Mouse (Mus musculus) E14TG2a.4 (cell line): ENCODE measurements at regions not wholly inside any gene's neighbourhood (a gene's known extent, or its start where the extent isn't known, plus 50 kb on each side); places are given as distances from the start of the nearest gene placed in this dataset.

Experiments used
- CTCF ChIP-seq: conservative IDR thresholded peaks from 2 replicates; pipeline ENCODE4 v1.5.1; 2014; ENCODE audit warnings: low read length
- NANOG ChIP-seq: IDR thresholded peaks from 2 replicates; pipeline ENCODE4 v1.6.1; 2014; ENCODE audit warnings: borderline replicate concordance, low read length, mixed read lengths
- POU5F1 ChIP-seq: IDR thresholded peaks from 2 replicates; pipeline ENCODE4 v1.6.1; 2014; ENCODE audit warnings: low read length, borderline replicate concordance

DNA sequence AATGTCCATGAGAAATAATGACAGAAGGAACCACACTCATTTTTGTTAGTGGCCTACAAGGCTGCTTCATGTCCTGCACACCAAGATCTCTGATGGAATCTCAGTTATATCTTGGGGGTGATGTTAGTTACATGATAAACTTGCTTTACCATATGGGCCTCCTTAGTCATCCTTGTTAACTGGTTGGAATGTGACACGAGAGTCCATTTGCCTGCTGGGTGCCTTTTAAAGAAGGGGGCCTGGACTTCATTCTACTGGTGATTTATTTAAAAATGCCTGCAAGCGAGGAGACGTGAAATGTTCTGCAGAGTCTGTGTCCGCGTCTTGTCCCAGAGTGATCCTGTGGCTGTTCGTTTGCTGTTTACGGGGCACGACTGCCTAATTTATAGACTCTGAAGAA is 55.1 kb upstream of the Pdzrn3 start:
- TF ChIP-seq CTCF (no peak), POU5F1 (no peak), NANOG (no peak)
